Mouse (Mus musculus): ENCODE data around the gene Hint1. TPM values are rescaled to one million over a fixed set of nuclear protein-coding genes. Genes with fewer than 3 reads are reported as not detected.

Hint1 gene
- polyA plus RNA-seq, 1 experiment: 532 TPM

- TF ChIP-seq CTCF (IDR thresholded peaks at IDR 0.05; ENCODE audit: extremely low read depth, insufficient read depth, low read length) (no peak), POLR2A (IDR thresholded peaks at IDR 0.05; ENCODE audit: extremely low read depth, insufficient read depth, low read length) (peak; percentile 79)
- Histone ChIP-seq H3K4me3 (ENCODE audit: insufficient read depth, low read length) (peak within 1 kb of the TSS; percentile 76), H3K27ac (ENCODE audit: insufficient read depth, low read length) (peak within 1 kb of the TSS; percentile 84), H3K4me1 (ENCODE audit: control insufficient read depth, insufficient read depth, low read length) (no peaks in the 10 kb centered on the region)
Measured at GRCm38 (mm10) chr11:54860256-54861038, 5.7 kb upstream of the Hint1 start, which contains the start of gene Lyrm7. Gene Lyrm7 (minus strand): TSS chr11:54860916.

- Histone ChIP-seq H3K4me1 (ENCODE audit: control insufficient read depth, insufficient read depth, low read length) (no peaks in the 10 kb centered on the region), H3K4me3 (ENCODE audit: insufficient read depth, low read length) (no peak overlapping the region), H3K27ac (ENCODE audit: insufficient read depth, low read length) (no peak overlapping the region)
- TF ChIP-seq POLR2A (IDR thresholded peaks at IDR 0.05; ENCODE audit: extremely low read depth, insufficient read depth, low read length): no peak
- TF ChIP-seq CTCF (IDR thresholded peaks at IDR 0.05; ENCODE audit: extremely low read depth, insufficient read depth, low read length): no peak
Measured at GRCm38 (mm10) chr11:54861471-54862420, 4.4 kb upstream of the Hint1 start.

GRCm38 (mm10) chr11:54862621-54863520 lies 3.3 kb upstream of the Hint1 start:
- H3K27ac ChIP-seq (ENCODE audit: insufficient read depth, low read length): no peak overlapping the region
- no peaks in the 10 kb centered on the region for H3K4me1 ChIP-seq (ENCODE audit: control insufficient read depth, insufficient read depth, low read length)
- no peak overlapping the region for H3K4me3 ChIP-seq (ENCODE audit: insufficient read depth, low read length)
- peak; percentile 93 for TF ChIP-seq CTCF (IDR thresholded peaks at IDR 0.05; ENCODE audit: extremely low read depth, insufficient read depth, low read length)
- TF ChIP-seq POLR2A (IDR thresholded peaks at IDR 0.05; ENCODE audit: extremely low read depth, insufficient read depth, low read length): no peak

- peaks cover 6% of the 10 kb centered on the region for H3K4me1 ChIP-seq (ENCODE audit: control insufficient read depth, insufficient read depth, low read length)
- TF ChIP-seq POLR2A (IDR thresholded peaks at IDR 0.05; ENCODE audit: extremely low read depth, insufficient read depth, low read length): no peak
- TF ChIP-seq CTCF (IDR thresholded peaks at IDR 0.05; ENCODE audit: extremely low read depth, insufficient read depth, low read length): no peak
- no peak overlapping the region for H3K27ac ChIP-seq (ENCODE audit: insufficient read depth, low read length)
- peak overlapping the region; percentile 75 for H3K4me3 ChIP-seq (ENCODE audit: insufficient read depth, low read length)
Measured at GRCm38 (mm10) chr11:54865330-54866085, 675 bp upstream of the Hint1 start.

GRCm38 (mm10) chr11:54867049-54867385 lies 834 bp downstream of the Hint1 start:
- Histone ChIP-seq H3K4me1 (ENCODE audit: control insufficient read depth, insufficient read depth, low read length) (peaks cover 6% of the 10 kb centered on the region), H3K27ac (ENCODE audit: insufficient read depth, low read length) (peak overlapping the region; percentile 95), H3K4me3 (ENCODE audit: insufficient read depth, low read length) (peak overlapping the region; percentile 75)
- TF ChIP-seq POLR2A (IDR thresholded peaks at IDR 0.05; ENCODE audit: extremely low read depth, insufficient read depth, low read length) (no peak), CTCF (IDR thresholded peaks at IDR 0.05; ENCODE audit: extremely low read depth, insufficient read depth, low read length) (no peak)

- Histone ChIP-seq H3K27ac (ENCODE audit: insufficient read depth, low read length) (no peak overlapping the region), H3K4me1 (ENCODE audit: control insufficient read depth, insufficient read depth, low read length) (peaks cover 9% of the 10 kb centered on the region), H3K4me3 (ENCODE audit: insufficient read depth, low read length) (no peak overlapping the region)
- TF ChIP-seq POLR2A (IDR thresholded peaks at IDR 0.05; ENCODE audit: extremely low read depth, insufficient read depth, low read length): no peak
- TF ChIP-seq CTCF (IDR thresholded peaks at IDR 0.05; ENCODE audit: extremely low read depth, insufficient read depth, low read length): no peak
Measured at GRCm38 (mm10) chr11:54867903-54868434, 1.8 kb downstream of the Hint1 start.

- no peak overlapping the region for H3K27ac ChIP-seq (ENCODE audit: insufficient read depth, low read length)
- no peak overlapping the region for H3K4me3 ChIP-seq (ENCODE audit: insufficient read depth, low read length)
- TF ChIP-seq POLR2A (IDR thresholded peaks at IDR 0.05; ENCODE audit: extremely low read depth, insufficient read depth, low read length) (no peak), CTCF (IDR thresholded peaks at IDR 0.05; ENCODE audit: extremely low read depth, insufficient read depth, low read length) (no peak)
- H3K4me1 ChIP-seq (ENCODE audit: control insufficient read depth, insufficient read depth, low read length): peaks cover 9% of the 10 kb centered on the region
Measured at GRCm38 (mm10) chr11:54868445-54868844, 2.3 kb downstream of the Hint1 start.

GRCm38 (mm10) chr11:54869318-54869717 lies 3.1 kb downstream of the Hint1 start:
- Histone ChIP-seq H3K27ac (ENCODE audit: insufficient read depth, low read length) (no peak overlapping the region), H3K4me3 (ENCODE audit: insufficient read depth, low read length) (no peak overlapping the region), H3K4me1 (ENCODE audit: control insufficient read depth, insufficient read depth, low read length) (peaks cover 9% of the 10 kb centered on the region)
- TF ChIP-seq CTCF (IDR thresholded peaks at IDR 0.05; ENCODE audit: extremely low read depth, insufficient read depth, low read length) (no peak), POLR2A (IDR thresholded peaks at IDR 0.05; ENCODE audit: extremely low read depth, insufficient read depth, low read length) (no peak)

Data from cortical plate, adult 2 months (tissue).